Mouse (Mus musculus) splenic B cell, adult 2 months (primary cell): Measurements from ENCODE around the gene Itga9.
A peak's percentile ranks its signal among the peaks of the same experiment; 100 is the strongest.

Experiments
- DNase-seq: peaks from one replicate; pipeline ENCODE4 v3.0.0-alpha.2; 2011; ENCODE audit warnings: low read depth, low spot score
- H3K27me3 ChIP-seq: 2 replicates; pipeline ENCODE4 v1.6.1; 2012; ENCODE audit warnings: mild to moderate bottlenecking, low read length, moderate library complexity, mixed read lengths; ENCODE audit not compliant: control insufficient read depth, poor library complexity, insufficient read depth, severe bottlenecking
- H3K36me3 ChIP-seq: 2 replicates; pipeline ENCODE4 v1.6.1; 2012; ENCODE audit warnings: mild to moderate bottlenecking, low read length, moderate library complexity, mixed read lengths; ENCODE audit not compliant: control insufficient read depth, poor library complexity, insufficient read depth, severe bottlenecking

Itga9 gene

DNA sequence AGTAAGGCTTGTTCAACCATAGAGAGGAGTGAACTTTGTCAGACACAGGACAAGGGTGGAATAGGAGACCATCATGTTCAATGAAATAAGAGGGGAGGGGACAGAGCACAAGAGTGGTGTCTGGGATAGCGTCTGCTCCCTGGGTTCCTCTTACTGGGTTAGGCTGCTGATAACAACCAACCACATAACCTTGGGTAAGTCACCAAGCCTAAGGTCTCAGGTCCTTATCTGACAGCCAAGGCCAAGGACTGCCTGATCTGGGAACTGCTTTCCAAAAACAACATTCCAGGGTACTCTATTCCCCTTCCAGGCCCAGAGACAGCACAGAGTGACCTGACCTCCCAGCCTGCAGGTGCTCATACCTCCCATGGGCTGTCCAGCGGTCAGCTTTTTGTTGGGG is 260.5 kb downstream of the Itga9 start:
- Histone ChIP-seq H3K36me3 (no peaks in the 10 kb centered on the region), H3K27me3 (no peaks in the 10 kb centered on the region)
- no peak for DNase-seq

- Histone ChIP-seq H3K36me3 (no peaks in the 10 kb centered on the region), H3K27me3 (no peaks in the 10 kb centered on the region)
- no peak for DNase-seq
Observed at GRCm38 (mm10) chr9:118867851-118868250, 261.4 kb downstream of the Itga9 start.

- H3K36me3 ChIP-seq: no peaks in the 10 kb centered on the region
- no peaks in the 10 kb centered on the region for H3K27me3 ChIP-seq
- peak; percentile 75 for DNase-seq
Observed at GRCm38 (mm10) chr9:118871089-118871488, 264.6 kb downstream of the Itga9 start.

DNA sequence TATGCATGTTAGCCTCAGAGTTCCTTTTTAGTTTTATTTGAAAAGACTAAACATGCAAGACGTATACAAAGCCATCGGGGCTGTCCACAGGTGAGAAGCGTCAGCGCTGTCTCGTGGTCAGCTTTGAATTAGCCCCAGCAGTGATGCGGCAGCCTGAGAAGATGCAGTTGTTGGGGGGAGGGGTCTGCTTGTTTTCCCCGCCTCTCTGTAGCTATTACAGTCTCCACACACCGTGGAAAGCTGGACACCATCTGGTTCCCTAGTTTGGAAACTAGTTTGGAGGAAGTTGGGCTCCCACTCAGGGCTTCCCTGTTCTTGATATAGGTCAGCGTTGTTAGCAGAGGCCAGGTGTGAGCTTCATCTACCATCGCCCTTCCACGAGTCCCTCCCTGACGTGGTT is 266.5 kb downstream of the Itga9 start:
- Histone ChIP-seq H3K27me3 (no peaks in the 10 kb centered on the region), H3K36me3 (no peaks in the 10 kb centered on the region)
- DNase-seq: no peak

- no peak for DNase-seq
- H3K27me3 ChIP-seq: no peaks in the 10 kb centered on the region
Observed at GRCm38 (mm10) chr9:118873596-118873995, 267.1 kb downstream of the Itga9 start.

GRCm38 (mm10) chr9:118875705-118876104 is 269.2 kb downstream of the Itga9 start:
- H3K27me3 ChIP-seq: no peaks in the 10 kb centered on the region
- H3K36me3 ChIP-seq: no peaks in the 10 kb centered on the region
- no peak for DNase-seq

More at GRCm38 (mm10) chr9:118873596-118873995, 267.1 kb downstream of the Itga9 start:
- no peaks in the 10 kb centered on the region for H3K36me3 ChIP-seq

- H3K36me3 ChIP-seq: no peaks in the 10 kb centered on the region
- H3K27me3 ChIP-seq: no peaks in the 10 kb centered on the region
- no peak for DNase-seq
Observed at GRCm38 (mm10) chr9:118876902-118877301, 270.4 kb downstream of the Itga9 start.

DNA sequence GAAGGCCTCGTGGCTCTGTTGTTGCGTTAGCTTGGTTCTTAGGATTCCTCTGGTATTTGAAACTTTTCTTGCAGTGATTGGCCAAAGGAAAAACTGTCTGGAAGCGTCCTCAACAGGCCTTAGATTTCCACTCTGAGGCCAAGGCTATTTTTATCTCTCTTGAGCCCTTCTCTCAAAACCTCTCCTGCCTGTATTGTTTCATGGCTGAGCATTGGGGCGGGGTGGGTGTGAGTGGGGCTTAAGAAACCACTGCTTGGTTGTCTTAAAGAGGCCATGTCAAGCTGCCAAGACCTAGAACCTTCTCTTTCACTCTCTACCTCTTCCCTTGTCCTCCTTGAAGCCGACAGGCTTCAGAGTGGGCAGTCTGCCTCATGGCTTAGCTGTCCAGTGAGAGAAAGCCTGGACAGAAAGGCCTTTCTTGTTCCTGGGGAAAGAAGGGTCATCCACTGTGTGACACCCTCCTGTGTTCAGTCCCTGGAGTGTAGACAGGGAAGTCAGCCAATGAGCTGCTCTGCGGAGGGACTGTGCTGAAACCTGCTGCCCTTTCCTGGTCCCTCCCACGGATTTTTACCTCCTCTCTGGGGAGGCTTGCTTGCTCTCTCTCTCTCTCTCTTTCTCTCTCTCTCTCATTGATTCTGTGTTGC is 271.0 kb downstream of the Itga9 start:
- Histone ChIP-seq H3K27me3 (no peaks in the 10 kb centered on the region), H3K36me3 (no peaks in the 10 kb centered on the region)
- no peak for DNase-seq

- H3K27me3 ChIP-seq: no peaks in the 10 kb centered on the region
- no peak for DNase-seq
- H3K36me3 ChIP-seq: no peaks in the 10 kb centered on the region
Observed at GRCm38 (mm10) chr9:118878596-118878995, 272.1 kb downstream of the Itga9 start.

DNA sequence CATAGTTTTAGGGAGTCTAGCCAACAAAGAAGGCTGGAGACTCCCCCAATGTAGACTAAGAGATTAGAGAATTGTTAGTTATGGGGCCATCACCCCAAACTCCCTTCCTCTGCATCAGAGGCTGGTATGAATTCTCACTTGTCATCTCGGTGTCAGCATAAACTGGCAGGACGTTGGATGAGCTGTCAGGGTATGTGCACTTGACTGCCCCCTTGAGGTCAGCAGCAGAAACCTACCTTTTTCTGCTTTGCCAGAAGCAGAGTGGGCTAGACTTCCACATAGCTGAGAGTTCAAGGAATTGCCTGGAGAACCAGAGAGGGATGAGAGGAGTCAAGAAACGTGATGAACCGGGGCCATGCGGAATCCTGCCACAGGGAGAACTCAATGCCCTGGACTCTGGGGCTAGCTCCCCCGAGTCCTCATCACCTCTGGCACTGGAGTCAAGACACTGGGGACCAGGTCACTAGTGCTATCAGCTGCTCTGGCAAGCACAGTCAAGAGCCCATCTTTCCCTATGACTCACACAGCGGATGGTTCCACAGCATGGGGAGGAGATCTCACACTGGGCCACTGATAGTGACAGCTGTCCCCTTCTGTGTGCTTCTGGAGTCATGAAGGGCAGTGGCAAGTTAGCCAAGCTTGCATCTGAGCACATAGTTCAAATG is 274.9 kb downstream of the Itga9 start:
- Histone ChIP-seq H3K27me3 (no peaks in the 10 kb centered on the region), H3K36me3 (no peaks in the 10 kb centered on the region)
- DNase-seq: peak; percentile 58

- Histone ChIP-seq H3K36me3 (no peaks in the 10 kb centered on the region), H3K27me3 (no peaks in the 10 kb centered on the region)
- no peak for DNase-seq
Observed at GRCm38 (mm10) chr9:118881946-118882284, 275.4 kb downstream of the Itga9 start.

- H3K27me3 ChIP-seq: no peaks in the 10 kb centered on the region
- no peaks in the 10 kb centered on the region for H3K36me3 ChIP-seq
- DNase-seq: no peak
Observed at GRCm38 (mm10) chr9:118883150-118883549, 276.7 kb downstream of the Itga9 start.

DNA sequence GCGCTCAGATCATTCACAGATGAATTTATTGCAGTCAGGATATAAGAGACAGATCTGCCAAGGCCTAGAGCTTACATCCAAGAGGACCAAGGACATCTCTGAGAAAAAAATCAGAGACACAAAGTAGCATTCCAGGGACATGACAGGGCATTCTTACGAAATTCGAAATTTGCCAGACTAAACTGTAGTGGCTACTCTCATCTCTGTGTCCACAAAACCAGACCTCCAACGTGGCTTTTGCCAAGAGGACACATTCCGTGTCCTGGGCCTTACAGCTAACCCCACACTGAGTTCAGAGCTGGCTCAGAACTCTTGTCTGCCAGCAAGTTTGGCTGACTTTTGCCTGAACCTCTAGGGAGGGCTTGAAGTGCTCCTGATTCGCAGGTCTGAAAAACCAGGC is 279.3 kb downstream of the Itga9 start:
- Histone ChIP-seq H3K27me3 (no peaks in the 10 kb centered on the region), H3K36me3 (no peaks in the 10 kb centered on the region)
- DNase-seq: no peak

DNA sequence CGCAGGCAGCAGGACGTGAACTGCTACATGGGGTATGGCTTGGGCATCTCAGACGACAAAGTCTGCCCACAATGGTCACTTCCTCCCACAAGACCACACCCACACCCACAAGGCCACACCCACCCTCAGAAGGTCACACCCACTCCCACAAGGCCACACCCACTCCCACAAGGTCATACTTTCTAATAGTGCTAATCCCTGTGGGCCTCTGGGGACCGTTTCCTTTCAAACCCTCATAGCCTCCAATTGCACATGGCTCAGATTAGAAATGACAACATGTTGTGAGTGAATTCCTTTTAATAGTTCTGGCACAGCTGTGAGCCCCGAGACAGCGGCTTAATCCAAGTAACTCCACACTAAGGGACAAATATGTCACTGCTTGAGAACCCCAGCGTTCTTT is 280.7 kb downstream of the Itga9 start:
- no peak for DNase-seq
- H3K36me3 ChIP-seq: no peaks in the 10 kb centered on the region
- H3K27me3 ChIP-seq: no peaks in the 10 kb centered on the region

DNA sequence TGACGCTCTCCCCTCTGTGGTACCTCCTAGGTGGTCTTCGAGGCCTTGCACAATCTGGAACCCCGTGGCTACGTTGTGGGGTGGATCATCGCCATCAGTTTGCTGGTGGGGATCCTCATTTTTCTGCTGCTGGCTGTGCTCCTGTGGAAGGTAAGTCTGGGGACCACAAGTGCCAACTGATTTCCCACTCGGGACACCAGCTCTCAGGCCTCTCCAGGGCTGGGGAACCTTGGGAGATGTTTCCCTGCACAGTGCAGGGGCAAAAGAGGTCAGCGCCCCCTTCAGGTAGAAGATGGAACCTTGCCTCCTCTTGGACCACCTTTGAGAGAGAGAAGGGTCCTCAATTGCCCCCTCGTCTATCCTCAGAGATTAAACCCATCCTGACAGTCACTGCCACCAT is 281.2 kb downstream of the Itga9 start:
- H3K36me3 ChIP-seq: no peaks in the 10 kb centered on the region
- no peaks in the 10 kb centered on the region for H3K27me3 ChIP-seq
- DNase-seq: no peak

DNA sequence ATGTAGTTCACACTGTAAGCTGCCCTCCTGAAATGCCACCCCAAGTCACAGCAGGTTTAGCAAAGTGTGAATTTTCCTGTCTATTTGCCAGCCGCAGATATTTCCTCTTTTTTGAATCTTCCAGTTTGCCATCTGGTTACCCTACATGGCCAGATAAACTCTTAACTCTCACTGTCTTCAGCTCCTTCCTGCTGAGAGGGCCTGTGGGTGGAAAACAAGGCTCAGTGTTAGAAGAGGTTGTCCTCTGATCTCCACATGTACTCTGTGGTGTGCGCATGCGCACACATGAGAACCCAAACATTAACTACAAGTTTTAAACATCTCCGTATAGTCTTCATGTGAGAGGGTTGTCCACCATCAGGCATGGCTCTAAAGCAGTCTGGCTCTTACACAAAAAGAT is 283.7 kb downstream of the Itga9 start:
- DNase-seq: no peak
- H3K27me3 ChIP-seq: no peaks in the 10 kb centered on the region

More for the DNA sequence above, 283.7 kb downstream of the Itga9 start:
- no peaks in the 10 kb centered on the region for H3K36me3 ChIP-seq
